Mouse (Mus musculus) heart, adult 9 months (tissue): ENCODE results near the gene Rag2.
A peak's percentile ranks its signal among the peaks of the same experiment; 100 is the strongest.

ENCODE experiments used
- DNase-seq, 2 experiments: peaks; one replicate each; pipeline ENCODE4 v3.0.0; 2022; ENCODE audit warnings: low spot score in 2 of 2

The Rag2 gene

GRCm38 (mm10) chr2:101624011-101624410 lies 507 bp upstream of the Rag2 start:
- DNase-seq = no peak

GRCm38 (mm10) chr2:101627227-101627626 lies 2.7 kb downstream of the Rag2 start:
- no peak for DNase-seq

GRCm38 (mm10) chr2:101628297-101629236 lies 4.0 kb downstream of the Rag2 start:
- peak; percentile 95 to 96 for DNase-seq

DNA sequence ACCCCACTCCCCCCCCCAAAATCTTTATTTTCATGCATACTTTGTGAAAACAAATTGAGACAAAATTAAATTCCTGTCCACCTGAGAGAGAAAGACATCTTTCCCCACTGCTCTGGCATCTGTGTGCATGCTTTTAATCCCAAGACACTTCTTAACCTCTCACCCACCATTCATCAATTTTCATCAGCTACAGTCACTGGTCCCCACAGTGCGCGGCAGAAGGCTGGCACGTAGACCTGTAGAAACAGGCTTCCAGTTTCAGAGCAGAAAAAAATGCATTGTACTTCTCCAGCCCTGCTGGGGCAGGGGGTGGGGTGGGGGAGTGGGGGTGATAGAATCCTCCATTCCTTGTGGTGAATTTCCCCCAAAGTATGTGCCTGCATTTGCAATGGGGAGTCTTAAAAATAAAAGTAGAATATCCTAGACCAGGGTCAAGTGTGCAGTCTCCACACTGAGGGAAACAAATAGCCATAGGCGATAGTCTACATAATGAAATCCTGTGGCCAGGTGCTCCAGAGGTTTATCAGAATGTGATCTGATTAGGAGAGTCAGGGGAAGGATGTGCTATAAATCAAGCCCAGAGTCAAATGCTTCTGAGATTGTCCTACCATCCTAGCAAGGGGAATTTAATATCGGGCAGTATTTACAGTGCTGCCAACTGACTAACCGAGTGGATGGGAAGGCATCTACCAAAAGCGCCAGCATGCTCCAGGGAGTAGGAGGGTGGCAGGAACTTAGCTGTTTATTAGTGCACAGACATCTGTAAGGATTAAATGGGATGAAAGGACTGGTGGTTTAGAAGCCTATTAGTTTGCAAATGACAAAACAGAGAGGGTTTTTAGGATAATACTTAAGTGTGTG lies 14.7 kb downstream of the Rag2 start:
- no peak for DNase-seq

GRCm38 (mm10) chr2:101639840-101640350 lies 15.4 kb downstream of the Rag2 start:
- DNase-seq = no peak

DNA sequence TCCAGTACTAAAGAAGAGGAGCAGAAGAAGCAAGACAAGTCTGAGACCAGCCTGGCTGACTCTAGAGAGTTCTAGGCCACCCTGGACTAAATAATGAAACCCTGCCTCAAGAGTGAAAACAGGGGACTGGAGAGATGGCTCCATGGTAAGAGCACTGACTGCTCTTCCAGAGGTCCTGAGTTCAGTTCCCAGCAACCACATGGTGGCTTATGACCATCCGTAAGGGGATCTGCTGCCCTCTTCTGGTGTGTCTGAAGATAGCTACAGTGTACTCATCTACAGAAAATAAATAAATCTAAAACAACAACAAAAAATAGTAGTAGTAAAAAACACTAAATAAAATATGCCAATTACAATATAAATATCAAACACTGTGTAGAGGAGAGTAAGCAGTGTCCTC lies 21.3 kb downstream of the Rag2 start:
- no peak for DNase-seq

DNA sequence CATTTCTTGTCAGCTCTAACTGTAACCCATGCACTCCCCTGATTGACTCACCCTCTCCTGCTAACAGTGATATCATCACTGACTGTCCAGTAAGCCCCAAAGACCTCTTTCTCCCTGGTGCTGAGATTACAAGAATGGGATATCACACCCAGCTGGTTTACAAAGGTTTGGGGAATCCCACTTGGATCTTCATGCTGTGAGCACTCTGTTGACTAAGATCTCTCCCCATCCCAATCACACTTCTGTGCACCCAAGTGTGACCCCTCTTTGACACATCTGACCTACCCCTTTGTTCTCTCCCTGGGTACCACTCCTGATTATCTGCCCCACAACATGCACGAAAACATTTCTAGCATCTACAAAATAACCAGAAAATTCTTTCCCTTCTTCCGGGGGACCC lies 23.8 kb downstream of the Rag2 start:
- no peak for DNase-seq

GRCm38 (mm10) chr2:101649114-101649671 lies 24.7 kb downstream of the Rag2 start, which contains the start of the genes Rag1 and B230118H07Rik:
TSS of gene Rag1 (minus strand) at chr2:101649501.
TSS of gene B230118H07Rik (minus strand) at chr2:101649532.
- no peak for DNase-seq

GRCm38 (mm10) chr2:101650446-101650845 lies 25.9 kb downstream of the Rag2 start:
- no peak for DNase-seq

- no peak for DNase-seq
These were observed 27.8 kb downstream of the Rag2 start for GRCm38 (mm10) chr2:101652204-101652920.

DNA sequence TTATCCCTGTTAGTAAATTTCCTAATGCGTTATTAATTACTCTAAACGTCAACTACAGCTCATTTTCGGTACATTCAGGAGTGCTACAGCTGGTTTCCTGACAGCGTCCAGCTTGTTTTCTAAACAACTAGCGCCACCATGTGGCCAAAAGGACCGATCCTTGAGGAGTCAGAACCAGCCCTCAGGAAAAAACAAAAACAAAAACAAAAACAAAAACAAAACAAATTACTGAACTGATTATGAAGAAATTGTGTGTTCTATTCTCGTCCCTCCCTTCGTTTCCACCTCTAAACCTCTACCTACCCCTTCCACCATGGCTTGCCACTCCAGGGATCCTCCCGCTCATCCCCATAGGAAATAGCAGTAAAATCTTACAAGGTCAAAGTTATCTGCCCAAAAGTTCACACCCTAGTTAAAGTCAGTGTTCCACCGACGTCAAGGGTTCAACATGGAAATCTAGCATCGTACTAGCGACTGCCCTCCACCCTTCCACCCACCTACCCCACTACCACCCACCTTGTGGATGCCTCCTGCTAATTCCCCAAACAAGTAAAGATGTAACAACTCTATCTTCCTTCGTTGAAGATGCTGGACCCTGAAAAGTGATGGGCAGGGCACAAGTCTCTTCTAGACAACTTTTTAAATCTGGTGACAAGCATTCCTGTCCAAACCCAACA lies 28.5 kb downstream of the Rag2 start:
- peak; percentile 21 to 33 for DNase-seq

- no peak for DNase-seq
These were observed 36.0 kb downstream of the Rag2 start for GRCm38 (mm10) chr2:101660536-101660935.

- peak; percentile 46 to 61 for DNase-seq
These were observed 40.7 kb downstream of the Rag2 start for GRCm38 (mm10) chr2:101665058-101665702.

GRCm38 (mm10) chr2:101665703-101666092 lies 41.2 kb downstream of the Rag2 start:
- DNase-seq = no peak

GRCm38 (mm10) chr2:101668751-101669150 lies 44.2 kb downstream of the Rag2 start:
- DNase-seq = no peak

DNA sequence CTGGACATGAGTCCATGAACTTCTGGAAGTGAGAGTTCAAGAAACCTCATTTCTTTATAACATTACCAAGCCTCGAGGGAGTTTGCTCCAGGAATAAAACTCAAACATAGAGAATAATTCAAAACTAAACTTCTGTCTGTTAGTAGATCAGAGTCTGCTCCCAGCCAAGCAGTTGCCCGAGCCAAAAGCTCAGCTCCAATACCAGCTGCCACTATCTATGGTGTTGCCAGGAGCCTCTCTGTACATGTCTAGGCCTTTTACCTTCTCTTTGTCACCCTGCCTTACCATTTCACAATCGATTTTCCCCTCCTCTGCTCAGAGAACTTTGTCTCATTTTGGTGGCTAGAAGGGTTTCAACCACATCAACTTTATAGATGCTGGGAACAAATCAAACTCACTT lies 49.0 kb downstream of the Rag2 start:
- DNase-seq = no peak

DNA sequence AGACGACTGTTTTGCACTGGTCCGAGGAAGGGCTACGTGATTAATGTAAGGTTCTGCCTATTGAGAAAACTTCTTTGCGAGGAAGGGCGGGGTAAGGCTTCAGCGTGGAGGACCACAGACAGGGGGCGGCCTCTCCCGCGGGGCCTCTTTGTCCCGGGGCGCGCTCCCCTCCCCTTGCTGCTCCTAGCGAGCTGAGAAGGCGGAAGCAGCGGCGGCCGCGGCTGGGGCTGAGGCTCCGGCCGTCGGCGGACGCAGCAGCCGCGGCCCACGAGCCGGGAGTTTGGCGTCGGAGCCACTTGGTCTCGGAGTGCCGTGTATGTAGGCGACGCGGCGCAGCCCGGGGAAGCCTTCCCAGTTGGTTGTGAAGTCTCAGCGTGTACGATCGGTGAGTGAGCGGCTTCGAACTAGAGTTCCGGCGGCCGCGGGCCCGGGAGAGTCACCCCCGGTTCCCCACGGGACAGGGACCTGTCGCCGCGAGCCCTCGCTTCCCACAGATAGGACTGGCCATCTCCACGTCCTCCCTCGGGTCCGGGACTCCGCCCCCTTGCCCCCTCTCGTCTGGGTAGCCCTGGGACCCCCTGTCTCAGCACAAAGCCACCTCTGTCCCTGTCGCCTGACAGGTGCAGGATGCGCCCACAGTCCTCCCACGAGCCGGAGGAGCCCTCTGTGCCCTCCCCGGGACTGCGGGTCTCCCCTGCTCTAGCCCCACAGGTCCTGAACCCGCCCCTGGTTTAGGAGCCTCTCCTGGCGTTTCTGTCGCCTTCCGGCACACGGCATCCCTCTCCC lies 53.9 kb downstream of the Rag2 start, which contains the start of gene Traf6:
TSS of gene Traf6 (plus strand) at position 194 of the 786 bp plus-strand sequence.
- DNase-seq = peak; percentile 82

- DNase-seq = no peak
These were observed 54.8 kb downstream of the Rag2 start for GRCm38 (mm10) chr2:101679164-101679784.
